Mouse (Mus musculus) cerebellum, adult 2 months (tissue): ENCODE results near the gene Ankrd13d. TPM values are rescaled to one million over a fixed set of nuclear protein-coding genes. Genes with fewer than 3 reads are reported as not detected.
"Not testable (repeated sequence)": the region's sequence is repeated elsewhere in the genome, so short reads cannot be mapped to it uniquely, and the experiment has no call there.

Experiments used
- DNase-seq, 2 experiments: peaks; one replicate each; pipeline ENCODE4 v3.0.0; 2021
- H3K27ac ChIP-seq: fragments of 200-500 bp; 2 replicates; pipeline ENCODE4 v1.5.1; 2012; ENCODE audit warnings: low read length, control low read depth, inconsistent platforms; ENCODE audit not compliant: insufficient read depth
- H3K27me3 ChIP-seq: fragments of 200-500 bp; 2 replicates; pipeline ENCODE4 v1.6.1; 2012; ENCODE audit warnings: inconsistent platforms, mild to moderate bottlenecking, low read length, moderate library complexity; ENCODE audit not compliant: control insufficient read depth, insufficient read depth
- H3K4me1 ChIP-seq: fragments of 200-500 bp; 2 replicates; pipeline ENCODE4 v1.6.1; 2011; ENCODE audit warnings: low read length; ENCODE audit not compliant: control insufficient read depth, insufficient read depth
- H3K4me3 ChIP-seq: fragments of 200-500 bp; replicated peaks from 2 replicates; pipeline ENCODE3; 2011; ENCODE audit warnings: mild to moderate bottlenecking, low read depth, low read length, control low read depth; ENCODE audit not compliant: insufficient read depth
- CTCF ChIP-seq: fragments of 200-500 bp; IDR thresholded peaks from 2 replicates; pipeline ENCODE4 v1.5.1; 2011; ENCODE audit warnings: low read depth, mild to moderate bottlenecking, control low read depth, low read length, moderate library complexity, borderline replicate concordance; ENCODE audit not compliant: insufficient read depth
- POLR2A ChIP-seq: fragments of 200-500 bp; IDR thresholded peaks from 2 replicates; pipeline ENCODE4 v1.6.1; 2011; ENCODE audit warnings: low read length, control low read depth, borderline replicate concordance; ENCODE audit not compliant: insufficient read depth
- WGBS: fragments of 180-500 bp; shearing (Covaris S2); methylation state at CpG from one replicate; pipeline ENCODE4 v1.1.7; 2018; 5-methylcytosine and 5-hydroxymethylcytosine counted together
- polyA plus RNA-seq: library from polyadenylated mRNA; depleted of rRNA; stranded (reverse); fragments of >200 nt; gene quantifications from 2 replicates; pipeline ENCODE4 v1.2.3, GENCODE M21; 2012

Gene Ankrd13d
- polyA plus RNA-seq, 1 experiment = 74.3 TPM

DNA sequence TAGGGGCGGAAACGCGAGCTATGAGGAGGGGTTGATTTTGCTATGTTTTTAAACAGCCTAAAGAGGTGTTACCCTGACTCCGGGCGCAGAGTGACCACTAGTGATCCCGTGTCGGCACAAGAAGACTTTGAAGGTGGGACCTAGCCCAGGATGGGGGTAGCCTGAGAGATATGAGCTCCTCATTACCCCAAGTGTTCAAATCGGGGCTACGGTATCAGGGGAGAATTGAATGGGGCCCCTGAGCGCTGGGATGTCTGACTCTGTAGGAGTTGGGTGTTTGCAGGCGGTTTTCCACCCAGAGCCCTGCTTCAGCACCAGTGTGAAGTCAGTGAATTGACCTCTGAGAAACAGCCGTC is 25.1 kb downstream of the Ankrd13d start:
- Histone ChIP-seq H3K27ac (0 out of 2 replicates have a peak overlapping the region, but pooled peaks have one; percentile 12), H3K4me3 (peak overlapping the region; percentile 17), H3K27me3 (no peaks in the 10 kb centered on the region), H3K4me1 (peaks cover 1% of the 10 kb centered on the region)
- TF ChIP-seq POLR2A (no peak), CTCF (no peak)
- no peak for DNase-seq
- WGBS = 24% methylated on average over 12 of the region's 12 CpGs

GRCm38 (mm10) chr19:4257216-4257896 is 25.6 kb downstream of the Ankrd13d start:
- 0 out of 2 replicates have a peak overlapping the region, but pooled peaks have one; percentile 12 for H3K27ac ChIP-seq

GRCm38 (mm10) chr19:4255583-4256162 is 27.3 kb downstream of the Ankrd13d start:
- DNase-seq = no peak
- no peak for TF ChIP-seq CTCF
- H3K4me1 ChIP-seq = no peaks in the 10 kb centered on the region
- no peak overlapping the region for H3K4me3 ChIP-seq
- 78% methylated on average over 11 of the region's 11 CpGs for WGBS
- H3K27me3 ChIP-seq = no peaks in the 10 kb centered on the region
- H3K27ac ChIP-seq = no peak overlapping the region

More at GRCm38 (mm10) chr19:4257216-4257896, 25.6 kb downstream of the Ankrd13d start:
- Histone ChIP-seq H3K27me3 (no peaks in the 10 kb centered on the region), H3K4me3 (peak overlapping the region; percentile 72), H3K4me1 (no peaks in the 10 kb centered on the region)
- TF ChIP-seq POLR2A = 0 out of 2 replicates have a peak, but pooled peaks have one; percentile 39
- TF ChIP-seq CTCF = peak; percentile 96
- under 1% methylated on average over 41 of the region's 41 CpGs for WGBS
- peak; percentile 92 to 96 for DNase-seq

DNA sequence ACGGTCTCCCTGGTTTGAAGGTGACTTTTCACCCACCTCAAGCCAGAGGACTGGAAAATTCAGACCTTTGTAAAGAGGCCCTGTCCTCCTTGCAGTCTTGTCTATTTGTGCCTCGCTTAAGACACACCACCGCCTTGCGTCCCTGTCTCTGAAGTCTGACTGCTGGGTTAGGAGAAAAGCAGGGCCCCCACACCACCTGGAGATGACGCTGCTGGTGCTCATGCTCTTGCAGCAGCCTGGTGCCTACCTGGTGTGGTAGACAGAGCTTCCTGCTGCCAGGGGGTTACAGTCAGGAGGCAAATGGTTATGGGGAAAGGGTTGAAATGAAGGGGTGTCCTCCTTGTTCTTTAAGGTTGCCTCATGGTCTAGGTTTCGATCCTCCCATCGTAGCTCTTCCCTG is 28.7 kb downstream of the Ankrd13d start:
- 91% methylated on average over 7 of the region's 7 CpGs for WGBS
- Histone ChIP-seq H3K4me3 (no peak overlapping the region), H3K27ac (no peak overlapping the region), H3K4me1 (no peaks in the 10 kb centered on the region), H3K27me3 (no peaks in the 10 kb centered on the region)
- TF ChIP-seq POLR2A (no peak), CTCF (no peak)
- DNase-seq = no peak

GRCm38 (mm10) chr19:4248683-4249082 is 34.3 kb downstream of the Ankrd13d start:
- not testable (repeated sequence) for DNase-seq
- WGBS = 79% methylated on average over 1 of the region's 1 CpGs

GRCm38 (mm10) chr19:4247010-4247409 is 35.9 kb downstream of the Ankrd13d start:
- Histone ChIP-seq H3K4me3 (no peak overlapping the region), H3K4me1 (no peaks in the 10 kb centered on the region), H3K27ac (no peak overlapping the region), H3K27me3 (no peaks in the 10 kb centered on the region)
- TF ChIP-seq CTCF = no peak
- TF ChIP-seq POLR2A = no peak
- no peak for DNase-seq
- WGBS = 61% methylated on average over 1 of the region's 1 CpGs

More at GRCm38 (mm10) chr19:4248683-4249082, 34.3 kb downstream of the Ankrd13d start:
- not testable (repeated sequence) for H3K4me3 ChIP-seq, H3K27me3 ChIP-seq, H3K27ac ChIP-seq, H3K4me1 ChIP-seq

GRCm38 (mm10) chr19:4244775-4245174 is 38.2 kb downstream of the Ankrd13d start:
- TF ChIP-seq POLR2A (no peak), CTCF (no peak)
- no peaks in the 10 kb centered on the region for H3K4me1 ChIP-seq
- DNase-seq = no peak
- no peak overlapping the region for H3K27ac ChIP-seq
- 92% methylated on average over 6 of the region's 6 CpGs for WGBS
- H3K4me3 ChIP-seq = no peak overlapping the region
- no peaks in the 10 kb centered on the region for H3K27me3 ChIP-seq

GRCm38 (mm10) chr19:4242416-4242815 is 40.5 kb downstream of the Ankrd13d start:
- TF ChIP-seq POLR2A (no peak), CTCF (no peak)
- Histone ChIP-seq H3K27ac (no peak overlapping the region), H3K27me3 (no peaks in the 10 kb centered on the region), H3K4me3 (no peak overlapping the region), H3K4me1 (no peaks in the 10 kb centered on the region)
- 71% methylated on average over 3 of the region's 3 CpGs for WGBS
- no peak for DNase-seq
